Mouse (Mus musculus): ENCODE data around the gene Rps26.
"Not testable (repeated sequence)": the region's sequence is repeated elsewhere in the genome, so short reads cannot be mapped to it uniquely, and the experiment has no call there.

The Rps26 gene

GRCm38 (mm10) chr10:128642749-128643148 lies 16.2 kb upstream of the Rps26 start:
- in situ Hi-C loops (cut with MboI, MseI), result no loop called here

- in situ Hi-C loops (cut with MboI, MseI), result no loop called here
These were observed 15.3 kb upstream of the Rps26 start for GRCm38 (mm10) chr10:128641871-128642270.

- in situ Hi-C loops (cut with MboI, MseI), result no loop called here
These were observed 14.3 kb upstream of the Rps26 start for GRCm38 (mm10) chr10:128640891-128641290.

GRCm38 (mm10) chr10:128639999-128640398 lies 13.5 kb upstream of the Rps26 start:
- in situ Hi-C loops (cut with MboI, MseI), result loop anchor here in 1 of 2 experiments (5.0 kb wide), 1 partner anchor 32 kb away; the partner anchor contains the start of gene Suox

GRCm38 (mm10) chr10:128637011-128637410 lies 10.5 kb upstream of the Rps26 start:
- in situ Hi-C loops (cut with MboI, MseI), result loop anchor here in 1 of 2 experiments (5.0 kb wide), 1 partner anchor 35 kb away; the partner anchor contains the start of gene Suox

- in situ Hi-C loops (cut with MboI, MseI), result loop anchor here in 1 of 2 experiments (5.0 kb wide), 1 partner anchor 36 kb away; the partner anchor contains the start of gene Suox
These were observed 10.0 kb upstream of the Rps26 start for GRCm38 (mm10) chr10:128636561-128636960.

- in situ Hi-C loops (cut with MboI, MseI), result loop anchor here in 1 of 2 experiments (5.0 kb wide), 1 partner anchor 37 kb away; the partner anchor contains the start of gene Suox
These were observed 9.2 kb upstream of the Rps26 start for GRCm38 (mm10) chr10:128635697-128636096.

- in situ Hi-C loops (cut with MboI, MseI), result no loop called here
These were observed 5.0 kb upstream of the Rps26 start for GRCm38 (mm10) chr10:128631571-128631970.

- in situ Hi-C loops (cut with MboI, MseI), result not testable (repeated sequence)
These were observed 3.8 kb upstream of the Rps26 start for GRCm38 (mm10) chr10:128630306-128630705.

- in situ Hi-C loops (cut with MboI, MseI), result loop anchor here (5.0 to 10.0 kb wide), 2 partner anchors 45 to 67 kb away; partner anchors contain the start of gene Suox (in 1 of the 2)
These were observed 3.2 kb upstream of the Rps26 start for GRCm38 (mm10) chr10:128629746-128630145.

GRCm38 (mm10) chr10:128627398-128628317 lies 1.1 kb upstream of the Rps26 start:
- in situ Hi-C loops (cut with MboI, MseI), result loop anchor here (5.0 to 10.0 kb wide), 2 partner anchors 47 to 65 kb away; partner anchors contain the start of gene Suox (in 1 of the 2)

GRCm38 (mm10) chr10:128625287-128625894 lies 1.2 kb downstream of the Rps26 start:
- in situ Hi-C loops (cut with MboI, MseI), result loop anchor here (5.0 to 10.0 kb wide), 2 partner anchors 49 to 63 kb away; partner anchors contain the start of gene Suox (in 1 of the 2)

GRCm38 (mm10) chr10:128623106-128623613 lies 3.4 kb downstream of the Rps26 start:
- in situ Hi-C loops (cut with MboI, MseI), result loop anchor here (5.0 to 10.0 kb wide), 2 partner anchors 52 to 1306 kb away; partner anchors contain the start of gene Suox (in 1 of the 2)

GRCm38 (mm10) chr10:128622702-128623101 lies 3.8 kb downstream of the Rps26 start:
- in situ Hi-C loops (cut with MboI, MseI), result loop anchor here (5.0 to 10.0 kb wide), 2 partner anchors 52 to 1305 kb away; partner anchors contain the start of gene Suox (in 1 of the 2)

- in situ Hi-C loops (cut with MboI, MseI), result loop anchor here (5.0 to 10.0 kb wide), 2 partner anchors 53 to 1305 kb away; partner anchors contain the start of gene Suox (in 1 of the 2)
These were observed 4.5 kb downstream of the Rps26 start for GRCm38 (mm10) chr10:128621986-128622520.

- in situ Hi-C loops (cut with MboI, MseI), result loop anchor here (5.0 to 10.0 kb wide), 2 partner anchors 55 to 1303 kb away; partner anchors contain the start of gene Suox (in 1 of the 2)
These were observed 6.3 kb downstream of the Rps26 start for GRCm38 (mm10) chr10:128620241-128620640.

- in situ Hi-C loops (cut with MboI, MseI), result not testable (repeated sequence)
These were observed 7.4 kb downstream of the Rps26 start for GRCm38 (mm10) chr10:128619148-128619547.

GRCm38 (mm10) chr10:128618570-128618969 lies 8.0 kb downstream of the Rps26 start:
- in situ Hi-C loops (cut with MboI, MseI), result no loop called here

- in situ Hi-C loops (cut with MboI, MseI), result not testable (repeated sequence)
These were observed 10.6 kb downstream of the Rps26 start for GRCm38 (mm10) chr10:128615798-128616448.

GRCm38 (mm10) chr10:128614934-128615333 lies 11.6 kb downstream of the Rps26 start:
- in situ Hi-C loops (cut with MboI, MseI), result no loop called here
